12 mouse cellular contexts compared by ENCODE assay signal in the genomic region with DNA sequence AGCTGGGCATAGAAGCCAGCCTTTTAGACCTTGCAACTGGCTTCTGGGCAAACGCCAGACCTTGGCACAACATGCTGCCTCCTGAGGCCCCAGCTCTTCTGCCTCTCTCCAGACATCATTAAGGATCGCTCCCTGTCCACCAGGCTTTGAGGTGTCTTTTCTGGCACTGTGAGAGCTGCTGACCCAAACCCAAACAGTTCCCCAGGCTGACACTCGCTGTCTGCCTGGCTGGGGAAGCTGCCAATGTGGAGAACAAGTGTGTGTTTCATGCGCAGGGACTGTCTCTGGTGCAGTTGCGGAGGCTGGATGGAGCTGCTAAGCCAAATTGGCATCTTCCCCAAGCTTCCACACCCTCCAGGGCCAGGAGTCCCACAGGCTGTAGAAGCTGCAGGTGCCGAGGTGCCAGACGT. TPM values are rescaled to one million over a fixed set of nuclear protein-coding genes. Genes with fewer than 3 reads are reported as not detected.
DNase-seq lines count a peak whose midpoint lies in the region; ATAC-seq and TF ChIP-seq lines count a peak whose summit lies in the region.
"Had no signal": no experiment of that assay in that cellular context is flagged by ENCODE, and none has a peak within 500 bp of the region (broad histone marks: within the 10 kb centered on the region; RNA-seq: fewer than 3 reads in every experiment).

No protein-coding gene starts in this region.

- H3K9ac ChIP-seq in lung, postnatal 0 days (replicated peaks; ENCODE audit: low read depth), result no peak overlapping the region

- no peak for TF ChIP-seq EP300 in lung, postnatal 0 days (IDR thresholded peaks at IDR 0.05)

- no peak for TF ChIP-seq CTCF in lung, postnatal 0 days (IDR thresholded peaks at IDR 0.05)

- H3K4me3 ChIP-seq in lung, postnatal 0 days (ENCODE audit: low read depth, low read length), result no peak overlapping the region

- no peak overlapping the region for H3K27ac ChIP-seq in lung, postnatal 0 days (ENCODE audit: low read length)

- WGBS in lung, postnatal 0 days, result 73% methylated on average over 7 of the region's 7 CpGs

- no peaks in the 10 kb centered on the region for H3K4me1 ChIP-seq in lung, postnatal 0 days (ENCODE audit: insufficient read depth, low read depth, low read length)

- no peak overlapping the region for H3K4me2 ChIP-seq in lung, postnatal 0 days (replicated peaks; ENCODE audit: low read depth, low read length)

- peak; percentile 36 for DNase-seq in lung, postnatal 10 days
- DNase-seq in lung, postnatal 0 days (ENCODE audit: low spot score), result no peak
- peak; percentile 69 for DNase-seq in cerebellum, adult 9-11 months
- peak; percentile 66 to 78 for DNase-seq in layer of hippocampus, postnatal 36 days
- peak; percentile 71 to 72 for DNase-seq in right cerebral cortex, postnatal 36 days (ENCODE audit: low spot score in 2 of 2)
- DNase-seq in adipocyte (ENCODE audit: low spot score), result no peak
- DNase-seq: gastrocnemius, postnatal 14 days; kidney, postnatal 36 days; lung, postnatal 14 days had no signal

- H3K9me3 ChIP-seq in lung, postnatal 0 days (ENCODE audit: low read length), result no peaks in the 10 kb centered on the region
- H3K9me3 ChIP-seq: G1E had no signal

- no peak for ATAC-seq in lung, postnatal 0 days
- no peak for ATAC-seq in granulocyte monocyte progenitor cell, adult 5-6 weeks (replicated peaks; ENCODE audit: poor library complexity, severe bottlenecking)

- no peaks in the 10 kb centered on the region for H3K36me3 ChIP-seq in lung, postnatal 0 days (ENCODE audit: insufficient read depth, low read length)
- H3K36me3 ChIP-seq: G1E had no signal

- H3K27me3 ChIP-seq in lung, postnatal 0 days (replicated peaks; ENCODE audit: insufficient read depth, low read length), result no peaks in the 10 kb centered on the region

RNA-seq across cellular contexts. Expression of gene Sardh, which starts 25.1 kb away (rescaled TPM):
- polyA plus RNA-seq in lung, postnatal 0 days (2015; fragmentation: Nextera tagmentation; extraction: Ambion mirVana), result 11.5 and 12.6 TPM in 2 replicates
- total RNA-seq in layer of hippocampus, postnatal 36 days (2021), result 1 to 10 TPM; 7.2 to 8.7 TPM
- not detected in 2 replicates for total RNA-seq in granulocyte monocyte progenitor cell, adult 5-6 weeks (2014; fragmentation: Nextera tagmentation)
- total RNA-seq in granulocyte monocyte progenitor cell, adult 5-6 weeks (2017), result 0.82 TPM in 1 of 2 replicates, not detected in the other
- total RNA-seq: hematopoietic stem cell, adult 5-6 weeks had no signal
- polyA plus RNA-seq: G1E had no signal

RNA-seq across cellular contexts. Expression of gene Dbh, which starts 58.0 kb away (rescaled TPM):
- 0.17 and 0.37 TPM in 2 replicates for polyA plus RNA-seq in lung, postnatal 0 days (2015; fragmentation: Nextera tagmentation; extraction: Ambion mirVana)
- under 1 TPM; 0.25 to 0.48 TPM for total RNA-seq in layer of hippocampus, postnatal 36 days (2021)
- not detected in 2 replicates for total RNA-seq in granulocyte monocyte progenitor cell, adult 5-6 weeks (2014; fragmentation: Nextera tagmentation)
- total RNA-seq in granulocyte monocyte progenitor cell, adult 5-6 weeks (2017), result not detected in 2 replicates
- total RNA-seq: hematopoietic stem cell, adult 5-6 weeks had no signal
- polyA plus RNA-seq: G1E had no signal

Comparison
In these comparisons a context has a peak if more than half of its experiments do, and no peak if none do; other contexts are left out.
1. DNase-seq: peak in lung, postnatal 10 days (single experiment), cerebellum, adult 9-11 months (single experiment), layer of hippocampus, postnatal 36 days (2 of 2) and right cerebral cortex, postnatal 36 days (2 of 2); none in lung, postnatal 0 days (single experiment) and adipocyte (single experiment).
2. RNA of gene Sardh, which starts 25.1 kb away (total RNA-seq): 7.2 to 8.7 TPM in layer of hippocampus, postnatal 36 days; 0.82 TPM in granulocyte monocyte progenitor cell, adult 5-6 weeks; every median in the first group is over 4 times any median in the second.